Mouse (Mus musculus): ENCODE data around the gene Hist1h2af. TPM values are rescaled to one million over a fixed set of nuclear protein-coding genes. Genes with fewer than 3 reads are reported as not detected.
A peak's percentile ranks its signal among the peaks of the same experiment; 100 is the strongest.
"Not testable (repeated sequence)": the region's sequence is repeated elsewhere in the genome, so short reads cannot be mapped to it uniquely, and the experiment has no call there.

Hist1h2af gene
- 6.7 and 9.5 TPM in 2 replicates for polyA plus RNA-seq (2016; fragmentation: Nextera tagmentation; extraction: Ambion mirVana)

DNA sequence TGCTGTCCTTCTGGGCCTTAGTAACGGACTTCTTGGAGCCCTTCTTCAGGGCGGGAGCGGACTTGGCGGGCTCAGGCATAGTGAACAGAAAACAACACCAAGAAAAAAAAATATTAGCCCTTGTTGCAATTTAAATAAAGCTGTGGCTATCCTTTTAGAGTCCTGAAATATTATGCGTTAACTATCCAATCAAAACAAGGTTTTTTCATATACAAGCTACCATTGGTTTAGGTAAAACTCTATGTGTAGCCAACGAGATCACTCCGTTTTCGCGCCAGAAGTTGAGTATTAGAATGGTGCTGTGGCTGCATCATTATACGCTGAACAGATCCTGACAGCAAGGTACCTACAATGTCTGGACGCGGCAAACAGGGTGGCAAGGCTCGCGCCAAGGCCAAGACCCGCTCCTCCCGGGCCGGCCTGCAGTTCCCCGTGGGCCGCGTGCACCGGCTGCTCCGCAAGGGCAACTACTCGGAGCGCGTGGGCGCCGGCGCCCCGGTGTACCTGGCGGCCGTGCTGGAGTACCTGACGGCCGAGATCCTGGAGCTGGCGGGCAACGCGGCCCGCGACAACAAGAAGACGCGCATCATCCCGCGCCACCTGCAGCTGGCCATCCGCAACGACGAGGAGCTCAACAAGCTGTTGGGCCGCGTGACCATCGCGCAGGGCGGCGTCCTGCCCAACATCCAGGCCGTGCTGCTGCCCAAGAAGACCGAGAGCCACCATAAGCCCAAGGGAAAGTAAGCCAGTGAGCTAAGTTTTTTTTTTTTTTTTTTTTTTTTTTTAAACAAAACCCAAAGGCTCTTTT is at the start of gene Hist1h2af:
Gene Hist1h2af, plus strand, starts transcription at position 347 of the 808 bp plus-strand sequence.
- peak within 1 kb of the TSS; percentile 92 for H3K27ac ChIP-seq
- not testable (repeated sequence) for H3K27me3 ChIP-seq (ENCODE audit: poor library complexity, severe bottlenecking); H3K36me3 ChIP-seq (replicated peaks); H3K9me3 ChIP-seq
- peaks cover 55% of the 10 kb centered on the region for H3K4me1 ChIP-seq
- peak within 1 kb of the TSS; percentile 54 for H3K4me3 ChIP-seq
- under 1% methylated on average over 27 of the region's 53 CpGs for WGBS
- DNase-seq (ENCODE audit: extremely low spot score, low spot score) = peak; percentile 84

DNA sequence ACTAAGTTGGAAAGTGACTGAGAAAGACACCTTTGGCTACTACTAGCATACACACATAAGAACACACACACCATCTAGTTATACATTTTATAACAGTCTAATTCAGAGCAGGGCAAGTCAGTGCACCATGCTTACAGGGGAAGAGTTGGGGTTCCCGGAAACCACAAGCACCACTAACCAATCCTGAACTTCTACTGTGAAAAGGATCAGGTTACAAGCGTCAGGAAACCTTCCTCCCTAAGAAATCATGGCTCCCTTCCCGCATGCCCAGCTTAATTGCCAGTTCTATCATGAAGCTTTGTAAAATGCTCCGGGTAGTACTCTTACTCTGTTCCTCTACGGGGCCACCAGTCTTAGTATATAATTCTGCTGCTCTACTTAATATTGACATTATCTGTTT is 48.4 kb upstream of the Hist1h2af start:
- H3K9me3 ChIP-seq = no peaks in the 10 kb centered on the region
- peaks cover 16% of the 10 kb centered on the region for H3K27me3 ChIP-seq (ENCODE audit: poor library complexity, severe bottlenecking)
- peaks cover 21% of the 10 kb centered on the region for H3K4me1 ChIP-seq
- no peak overlapping the region for H3K4me3 ChIP-seq
- H3K27ac ChIP-seq = no peak overlapping the region
- no peaks in the 10 kb centered on the region for H3K36me3 ChIP-seq (replicated peaks)
- 51% methylated on average over 5 of the region's 5 CpGs for WGBS
- DNase-seq (ENCODE audit: extremely low spot score, low spot score) = no peak

GRCm38 (mm10) chr13:23488400-23489322 is 45.0 kb upstream of the Hist1h2af start, which contains the start of gene Btn2a2:
TSS of gene Btn2a2 (minus strand) at chr13:23488857.
- peaks cover 20% of the 10 kb centered on the region for H3K27me3 ChIP-seq (ENCODE audit: poor library complexity, severe bottlenecking)
- peaks cover 35% of the 10 kb centered on the region for H3K4me1 ChIP-seq
- 4% methylated on average over 14 of the region's 14 CpGs for WGBS
- peak within 1 kb of the TSS; percentile 45 for H3K4me3 ChIP-seq
- peak; percentile 66 for DNase-seq (ENCODE audit: extremely low spot score, low spot score)
- no peaks in the 10 kb centered on the region for H3K9me3 ChIP-seq
- no peaks in the 10 kb centered on the region for H3K36me3 ChIP-seq (replicated peaks)
- peak within 1 kb of the TSS; percentile 26 for H3K27ac ChIP-seq

DNA sequence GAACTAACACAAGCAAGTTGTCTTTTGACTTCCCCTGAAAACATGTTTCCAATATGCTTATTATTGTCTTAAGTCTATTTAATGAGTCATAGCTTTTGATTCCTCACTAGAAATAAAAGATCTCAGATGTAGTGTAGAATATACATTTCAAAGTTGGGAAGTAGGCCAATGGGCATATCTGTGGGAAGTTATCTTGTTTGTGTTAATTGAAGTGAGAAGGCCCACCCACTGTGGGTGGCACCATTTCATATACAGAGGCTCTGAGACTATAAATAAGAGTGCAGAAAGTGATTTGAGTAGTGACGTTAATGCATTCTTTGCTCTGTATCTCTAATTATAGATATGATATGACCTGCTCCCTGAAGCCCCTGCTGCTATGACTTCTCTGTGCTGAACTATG is 42.8 kb upstream of the Hist1h2af start:
- 84% methylated on average over 1 of the region's 1 CpGs for WGBS
- no peak overlapping the region for H3K27ac ChIP-seq
- H3K4me3 ChIP-seq = no peak overlapping the region
- no peaks in the 10 kb centered on the region for H3K36me3 ChIP-seq (replicated peaks)
- H3K9me3 ChIP-seq = no peaks in the 10 kb centered on the region
- H3K27me3 ChIP-seq (ENCODE audit: poor library complexity, severe bottlenecking) = peaks cover 20% of the 10 kb centered on the region
- peaks cover 28% of the 10 kb centered on the region for H3K4me1 ChIP-seq
- DNase-seq (ENCODE audit: extremely low spot score, low spot score) = no peak

GRCm38 (mm10) chr13:23491263-23491662 is 42.4 kb upstream of the Hist1h2af start:
- peaks cover 28% of the 10 kb centered on the region for H3K4me1 ChIP-seq
- no peak overlapping the region for H3K4me3 ChIP-seq
- H3K27me3 ChIP-seq (ENCODE audit: poor library complexity, severe bottlenecking) = peaks cover 20% of the 10 kb centered on the region
- no peak for DNase-seq (ENCODE audit: extremely low spot score, low spot score)
- H3K36me3 ChIP-seq (replicated peaks) = no peaks in the 10 kb centered on the region
- WGBS = 21% methylated on average over 1 of the region's 1 CpGs
- no peaks in the 10 kb centered on the region for H3K9me3 ChIP-seq
- no peak overlapping the region for H3K27ac ChIP-seq

DNA sequence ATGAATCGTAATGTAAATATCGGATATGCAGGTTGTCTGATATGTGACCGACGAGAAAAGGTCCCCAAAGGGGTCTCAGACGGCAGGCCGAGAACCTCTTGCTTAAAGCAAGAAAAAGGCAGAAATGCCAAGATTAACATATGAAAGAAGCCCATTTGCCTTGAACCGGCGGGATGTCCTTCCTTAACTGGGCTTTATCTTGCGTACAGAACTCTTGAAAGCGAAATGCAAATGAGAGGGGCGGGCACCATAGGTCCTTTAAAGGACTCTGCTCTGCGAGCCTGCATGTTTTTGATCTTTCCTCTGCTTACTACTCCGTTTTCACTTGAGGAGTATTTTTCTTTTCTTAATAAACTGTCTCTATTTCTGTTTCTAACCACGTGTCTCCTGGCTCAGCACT is 41.7 kb upstream of the Hist1h2af start:
- Histone ChIP-seq H3K4me3 (peak overlapping the region; percentile 43), H3K27me3 (ENCODE audit: poor library complexity, severe bottlenecking) (peaks cover 18% of the 10 kb centered on the region), H3K9me3 (no peaks in the 10 kb centered on the region), H3K36me3 (replicated peaks) (no peaks in the 10 kb centered on the region), H3K4me1 (peaks cover 29% of the 10 kb centered on the region), H3K27ac (peak overlapping the region; percentile 60)
- DNase-seq (ENCODE audit: extremely low spot score, low spot score) = no peak
- 4% methylated on average over 14 of the region's 14 CpGs for WGBS

GRCm38 (mm10) chr13:23495526-23495925 is 38.2 kb upstream of the Hist1h2af start:
- Histone ChIP-seq H3K4me1 (peaks cover 37% of the 10 kb centered on the region), H3K9me3 (no peaks in the 10 kb centered on the region), H3K27me3 (ENCODE audit: poor library complexity, severe bottlenecking) (peaks cover 4% of the 10 kb centered on the region; the same call in 1 of the 2 replicates), H3K36me3 (replicated peaks) (no peaks in the 10 kb centered on the region), H3K4me3 (no peak overlapping the region), H3K27ac (no peak overlapping the region)
- 71% methylated on average over 6 of the region's 6 CpGs for WGBS
- no peak for DNase-seq (ENCODE audit: extremely low spot score, low spot score)

- no peaks in the 10 kb centered on the region for H3K9me3 ChIP-seq
- under 1% methylated on average over 19 of the region's 19 CpGs for whole genome bisulfite sequencing
- peak overlapping the region; percentile 76 for H3K27ac ChIP-seq
- peak; percentile 77 for DNase-seq (ENCODE audit: extremely low spot score, low spot score)
- no peaks in the 10 kb centered on the region for H3K36me3 ChIP-seq (replicated peaks)
- H3K4me3 ChIP-seq = peak overlapping the region; percentile 55
- peaks cover 44% of the 10 kb centered on the region for H3K4me1 ChIP-seq
- peaks cover 2% of the 10 kb centered on the region; the same call in 1 of the 2 replicates for H3K27me3 ChIP-seq (ENCODE audit: poor library complexity, severe bottlenecking)
Measured at GRCm38 (mm10) chr13:23497656-23498321, 35.9 kb upstream of the Hist1h2af start.

DNA sequence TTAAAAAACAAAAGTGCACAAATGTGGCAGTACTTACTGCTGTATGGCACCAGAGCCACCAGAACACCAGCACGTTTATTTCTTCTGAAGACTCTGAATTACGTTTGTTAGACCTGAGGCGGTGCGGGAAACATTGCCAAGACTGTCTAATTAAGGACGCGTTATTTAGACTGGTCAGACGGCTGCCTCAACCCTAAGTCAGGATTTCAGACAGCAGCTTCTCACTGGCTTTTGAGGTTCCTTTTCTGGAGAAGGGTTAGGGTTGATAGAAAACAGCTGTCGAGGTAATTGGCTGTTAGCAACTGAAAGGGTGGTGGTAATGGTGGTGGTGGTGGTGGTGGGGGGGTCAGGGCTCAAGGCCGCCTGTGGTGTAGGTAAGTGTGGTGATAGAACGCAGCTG is 35.1 kb upstream of the Hist1h2af start:
- Histone ChIP-seq H3K36me3 (replicated peaks) (no peaks in the 10 kb centered on the region), H3K4me1 (peaks cover 49% of the 10 kb centered on the region), H3K4me3 (peak overlapping the region; percentile 55), H3K27me3 (ENCODE audit: poor library complexity, severe bottlenecking) (no peaks in the 10 kb centered on the region), H3K9me3 (no peaks in the 10 kb centered on the region), H3K27ac (no peak overlapping the region)
- WGBS = 2% methylated on average over 10 of the region's 10 CpGs
- DNase-seq (ENCODE audit: extremely low spot score, low spot score) = no peak

DNA sequence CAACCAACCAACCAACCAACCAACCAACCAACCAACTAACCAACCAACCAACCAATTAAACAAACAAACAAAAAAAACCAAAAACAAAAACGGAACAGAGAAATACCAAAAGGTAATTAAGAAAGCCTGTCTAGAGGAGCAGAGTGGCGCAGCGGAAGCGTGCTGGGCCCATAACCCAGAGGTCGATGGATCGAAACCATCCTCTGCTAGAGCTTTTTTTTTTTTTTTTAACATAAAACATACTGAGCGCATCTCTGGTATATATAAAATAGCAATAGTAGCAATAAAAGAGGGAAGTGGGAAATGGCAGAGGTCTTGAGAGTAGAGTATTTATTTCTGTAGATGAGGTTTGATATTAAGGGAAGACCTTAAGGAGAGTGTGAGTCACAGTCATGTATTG is 33.8 kb upstream of the Hist1h2af start:
- Histone ChIP-seq H3K27me3 (ENCODE audit: poor library complexity, severe bottlenecking) (no peaks in the 10 kb centered on the region), H3K4me3 (peak overlapping the region; percentile 55), H3K36me3 (replicated peaks) (no peaks in the 10 kb centered on the region), H3K27ac (no peak overlapping the region), H3K4me1 (peaks cover 58% of the 10 kb centered on the region), H3K9me3 (no peaks in the 10 kb centered on the region)
- no peak for DNase-seq (ENCODE audit: extremely low spot score, low spot score)
- WGBS = 0% methylated on average over 7 of the region's 7 CpGs

GRCm38 (mm10) chr13:23500424-23501200 is 33.1 kb upstream of the Hist1h2af start:
- WGBS = under 1% methylated on average over 17 of the region's 17 CpGs
- H3K27ac ChIP-seq = no peak overlapping the region
- no peaks in the 10 kb centered on the region for H3K9me3 ChIP-seq
- H3K4me1 ChIP-seq = peaks cover 65% of the 10 kb centered on the region
- H3K4me3 ChIP-seq = peak overlapping the region; percentile 55
- DNase-seq (ENCODE audit: extremely low spot score, low spot score) = peak; percentile 85
- H3K36me3 ChIP-seq (replicated peaks) = no peaks in the 10 kb centered on the region
- H3K27me3 ChIP-seq (ENCODE audit: poor library complexity, severe bottlenecking) = no peaks in the 10 kb centered on the region

- no peak for DNase-seq (ENCODE audit: extremely low spot score, low spot score)
- Histone ChIP-seq H3K27me3 (ENCODE audit: poor library complexity, severe bottlenecking) (no peaks in the 10 kb centered on the region), H3K36me3 (replicated peaks) (no peaks in the 10 kb centered on the region), H3K4me3 (peak overlapping the region; percentile 55), H3K4me1 (peaks cover 70% of the 10 kb centered on the region), H3K27ac (no peak overlapping the region), H3K9me3 (no peaks in the 10 kb centered on the region)
- 20% methylated on average over 5 of the region's 5 CpGs for whole genome bisulfite sequencing
Measured at GRCm38 (mm10) chr13:23501511-23501910, 32.2 kb upstream of the Hist1h2af start.
